32 mouse cellular contexts compared by ENCODE assay signal in the genomic region with DNA sequence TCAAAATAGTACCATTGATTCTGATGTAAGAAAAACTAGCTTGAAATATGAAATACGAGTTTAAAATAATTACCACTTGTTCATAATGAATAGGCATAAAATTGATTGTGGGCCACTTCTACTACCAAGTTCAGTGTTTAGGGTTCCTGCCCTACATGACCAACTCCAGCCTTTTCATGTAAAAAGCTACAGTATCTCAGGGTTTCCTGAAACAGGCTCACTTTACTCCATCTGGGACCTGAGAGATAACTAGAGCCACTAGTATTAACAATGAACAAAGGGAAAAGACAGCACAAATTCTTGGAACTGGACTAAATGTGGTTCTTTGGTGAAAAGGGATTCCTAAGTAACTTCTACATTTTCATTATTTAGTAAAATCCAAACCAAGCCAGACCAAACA. TPM values are rescaled to one million over a fixed set of nuclear protein-coding genes. Genes with fewer than 3 reads are reported as not detected.
DNase-seq lines count a peak whose midpoint lies in the region; ATAC-seq and TF ChIP-seq lines count a peak whose summit lies in the region.
"Had no signal": no experiment of that assay in that cellular context is flagged by ENCODE, and none has a peak within 500 bp of the region (broad histone marks: within the 10 kb centered on the region; RNA-seq: fewer than 3 reads in every experiment).

No protein-coding gene starts in this region.

- no peaks in the 10 kb centered on the region for H3K27me3 ChIP-seq in liver, embryonic 11.5 days (replicated peaks; ENCODE audit: control insufficient read depth, insufficient read depth, low read length)
- no peaks in the 10 kb centered on the region for H3K27me3 ChIP-seq in liver, embryonic 13.5 days
- H3K27me3 ChIP-seq in thymus, adult 2 months (ENCODE audit: control insufficient read depth, insufficient read depth, low read length) = no peaks in the 10 kb centered on the region
- H3K27me3 ChIP-seq: embryonic facial prominence, embryonic 15.5 days; hindbrain, embryonic 12.5 days; limb, embryonic 15.5 days; lung, embryonic 15.5 days; midbrain, embryonic 15.5 days; neural tube, embryonic 15.5 days had no signal

- ATAC-seq in liver, embryonic 11.5 days (replicated peaks; ENCODE audit: low FRiP score) = peak; percentile 93
- peak; percentile 95 for ATAC-seq in liver, embryonic 13.5 days (ENCODE audit: low read depth)
- ATAC-seq in megakaryocyte progenitor cell, adult 5-6 weeks (replicated peaks; ENCODE audit: poor library complexity) = peak; percentile 77
- ATAC-seq: activated CD4-positive, CD25-positive, alpha-beta regulatory T cell, adult 4 months; forebrain, embryonic 14.5 days; intestine, embryonic 16.5 days; midbrain, embryonic 15.5 days had no signal

- no peaks in the 10 kb centered on the region for H3K36me3 ChIP-seq in liver, embryonic 11.5 days (ENCODE audit: control insufficient read depth, insufficient read depth, low read length)
- peaks cover 5% of the 10 kb centered on the region for H3K36me3 ChIP-seq in liver, embryonic 13.5 days
- H3K36me3 ChIP-seq in thymus, adult 2 months (ENCODE audit: control insufficient read depth, insufficient read depth, low read length) = peaks cover 12% of the 10 kb centered on the region
- H3K36me3 ChIP-seq: limb, embryonic 15.5 days had no signal

- H3K4me3 ChIP-seq in liver, embryonic 11.5 days (ENCODE audit: low read depth, low read length) = no peak overlapping the region
- H3K4me3 ChIP-seq in liver, embryonic 13.5 days (replicated peaks) = no peak overlapping the region
- no peak overlapping the region for H3K4me3 ChIP-seq in thymus, adult 2 months (ENCODE audit: control insufficient read depth, insufficient read depth, low read length)
- H3K4me3 ChIP-seq: embryonic facial prominence, embryonic 10.5 days; embryonic facial prominence, embryonic 15.5 days; heart, embryonic 10.5 days; hindbrain, embryonic 12.5 days; left cerebral cortex, adult 2 months; limb, embryonic 10.5 days; limb, embryonic 15.5 days; lung, embryonic 15.5 days; midbrain, embryonic 10.5 days; midbrain, embryonic 15.5 days; neural tube, embryonic 15.5 days had no signal

- no peak overlapping the region for H3K27ac ChIP-seq in liver, embryonic 11.5 days (ENCODE audit: low read depth, low read length)
- peak overlapping the region; percentile 66; the same call in 1 of the 2 replicates for H3K27ac ChIP-seq in liver, embryonic 13.5 days
- no peak overlapping the region for H3K27ac ChIP-seq in thymus, adult 2 months (ENCODE audit: control insufficient read depth, insufficient read depth, low read length)
- H3K27ac ChIP-seq: embryonic facial prominence, embryonic 10.5 days; embryonic facial prominence, embryonic 15.5 days; hindbrain, embryonic 12.5 days; left cerebral cortex, adult 2 months; limb, embryonic 10.5 days; limb, embryonic 15.5 days; lung, embryonic 15.5 days; midbrain, embryonic 10.5 days; midbrain, embryonic 15.5 days; neural tube, embryonic 15.5 days had no signal

- DNase-seq in liver, embryonic 11.5 days (ENCODE audit: low spot score) = no peak
- no peak for DNase-seq in liver
- peak; percentile 84 for DNase-seq in c-Kit-positive CD71-positive TER-119-positive erythroid progenitor cells, embryonic 14.5 days (ENCODE audit: low spot score)
- peak; percentile 53 for DNase-seq in liver, embryonic 13.5 days
- no peak for DNase-seq in cerebellum, postnatal 14 days
- no peak for DNase-seq in thymus, adult 2 months
- DNase-seq in urinary bladder, postnatal 36 days (ENCODE audit: low spot score in 2 of 2) = no peak
- DNase-seq: adrenal gland, adult 8-10 months; cerebellum, adult 11-12 months; cerebellum, adult 9-11 months; gastrocnemius, postnatal 14 days; heart, postnatal 36 days; kidney, adult 8-10 months; kidney, postnatal 14 days; retina, postnatal 1 day; right cerebral cortex, postnatal 14 days; thymus, postnatal 14 days had no signal

- H3K4me1 ChIP-seq in liver, embryonic 11.5 days (replicated peaks; ENCODE audit: control insufficient read depth, insufficient read depth, low read length) = peaks cover 12% of the 10 kb centered on the region
- peaks cover 40% of the 10 kb centered on the region for H3K4me1 ChIP-seq in liver, embryonic 13.5 days (replicated peaks)
- H3K4me1 ChIP-seq in thymus, adult 2 months (replicated peaks; ENCODE audit: control insufficient read depth, insufficient read depth, low read length) = no peaks in the 10 kb centered on the region
- H3K4me1 ChIP-seq: embryonic facial prominence, embryonic 10.5 days; embryonic facial prominence, embryonic 15.5 days; limb, embryonic 10.5 days; limb, embryonic 15.5 days; lung, embryonic 15.5 days; midbrain, embryonic 10.5 days; midbrain, embryonic 15.5 days; neural tube, embryonic 15.5 days had no signal

- no peak overlapping the region for H3K9ac ChIP-seq in liver, embryonic 11.5 days (ENCODE audit: low read depth, low read length)
- H3K9ac ChIP-seq in liver, embryonic 13.5 days = no peak overlapping the region
- H3K9ac ChIP-seq: embryonic facial prominence, embryonic 15.5 days; hindbrain, embryonic 12.5 days; limb, embryonic 15.5 days; lung, embryonic 15.5 days; midbrain, embryonic 15.5 days; neural tube, embryonic 15.5 days had no signal

- WGBS in liver, embryonic 11.5 days = 69% methylated on average over 1 of the region's 1 CpGs
- 29% methylated on average over 1 of the region's 1 CpGs for WGBS in liver, embryonic 13.5 days (ENCODE audit: insufficient replicate concordance)
- WGBS in thymus, adult 2 months = 89% methylated on average over 1 of the region's 1 CpGs

- no peak for TF ChIP-seq POLR2A in thymus, adult 2 months (IDR thresholded peaks at IDR 0.05; ENCODE audit: control insufficient read depth, extremely low read depth, insufficient read depth, low read length, poor library complexity)

- H3K4me2 ChIP-seq in liver, embryonic 11.5 days = peak overlapping the region; percentile 40
- H3K4me2 ChIP-seq in liver, embryonic 13.5 days = peak overlapping the region; percentile 46
- H3K4me2 ChIP-seq: embryonic facial prominence, embryonic 15.5 days; hindbrain, embryonic 12.5 days; limb, embryonic 15.5 days; lung, embryonic 15.5 days; midbrain, embryonic 15.5 days; neural tube, embryonic 15.5 days had no signal

- no peaks in the 10 kb centered on the region for H3K9me3 ChIP-seq in liver, embryonic 11.5 days (ENCODE audit: control insufficient read depth, low read length)
- H3K9me3 ChIP-seq in liver, embryonic 13.5 days (replicated peaks) = no peaks in the 10 kb centered on the region
- H3K9me3 ChIP-seq: embryonic facial prominence, embryonic 10.5 days; embryonic facial prominence, embryonic 15.5 days; heart, embryonic 10.5 days; hindbrain, embryonic 12.5 days; limb, embryonic 10.5 days; limb, embryonic 15.5 days; lung, embryonic 15.5 days; midbrain, embryonic 10.5 days; midbrain, embryonic 15.5 days; neural tube, embryonic 15.5 days had no signal

- no peak for TF ChIP-seq CTCF in thymus, adult 2 months (IDR thresholded peaks at IDR 0.05; ENCODE audit: borderline replicate concordance, control insufficient read depth, extremely low read depth, insufficient read depth, low read length, poor library complexity)

RNA-seq across cellular contexts. Expression of a gene that starts 12.4 kb away (rescaled TPM):
- 96.1 and 104 TPM in 2 replicates for polyA plus RNA-seq in liver, embryonic 11.5 days (2014; fragmentation: Nextera tagmentation; extraction: Ambion mirVana)
- 63.5 and 75.5 TPM in 2 replicates for polyA plus RNA-seq in liver, embryonic 13.5 days (2015; fragmentation: Nextera tagmentation; extraction: Ambion mirVana)
- 67.7 and 69.5 TPM in 2 replicates for total RNA-seq in megakaryocyte progenitor cell, adult 5-6 weeks (2015)
- total RNA-seq in megakaryocyte progenitor cell, adult 5-6 weeks (2017) = 95.9 and 129 TPM in 2 replicates
- 7.8 and 10.4 TPM in 2 replicates for polyA plus RNA-seq in thymus, adult 2 months (2012; rRNA removed)

RNA-seq across cellular contexts. Expression of a gene that starts 13.1 kb away (rescaled TPM):
- 0.57 and 0.75 TPM in 2 replicates for polyA plus RNA-seq in liver, embryonic 11.5 days (2014; fragmentation: Nextera tagmentation; extraction: Ambion mirVana)
- 0.48 and 0.57 TPM in 2 replicates for polyA plus RNA-seq in liver, embryonic 13.5 days (2015; fragmentation: Nextera tagmentation; extraction: Ambion mirVana)
- total RNA-seq in megakaryocyte progenitor cell, adult 5-6 weeks (2015) = 1.1 and 2.1 TPM in 2 replicates
- total RNA-seq in megakaryocyte progenitor cell, adult 5-6 weeks (2017) = 1.00 and 1.7 TPM in 2 replicates
- 1.0 and 1.1 TPM in 2 replicates for polyA plus RNA-seq in thymus, adult 2 months (2012; rRNA removed)

Comparison
In these comparisons a context has a peak if more than half of its experiments do, and no peak if none do; other contexts are left out.
1. DNase-seq: peak in c-Kit-positive CD71-positive TER-119-positive erythroid progenitor cells, embryonic 14.5 days (single experiment) and liver, embryonic 13.5 days (single experiment); none in liver, embryonic 11.5 days (single experiment), liver (single experiment), cerebellum, postnatal 14 days (0 of 2), thymus, adult 2 months (single experiment) and urinary bladder, postnatal 36 days (0 of 2).
2. Peak in every context shown above with its lines, with median percentiles within 50 percentile points of each other: ATAC-seq.